Comparison of ENCODE assay signal across 11 mouse cellular contexts in the genomic region with DNA sequence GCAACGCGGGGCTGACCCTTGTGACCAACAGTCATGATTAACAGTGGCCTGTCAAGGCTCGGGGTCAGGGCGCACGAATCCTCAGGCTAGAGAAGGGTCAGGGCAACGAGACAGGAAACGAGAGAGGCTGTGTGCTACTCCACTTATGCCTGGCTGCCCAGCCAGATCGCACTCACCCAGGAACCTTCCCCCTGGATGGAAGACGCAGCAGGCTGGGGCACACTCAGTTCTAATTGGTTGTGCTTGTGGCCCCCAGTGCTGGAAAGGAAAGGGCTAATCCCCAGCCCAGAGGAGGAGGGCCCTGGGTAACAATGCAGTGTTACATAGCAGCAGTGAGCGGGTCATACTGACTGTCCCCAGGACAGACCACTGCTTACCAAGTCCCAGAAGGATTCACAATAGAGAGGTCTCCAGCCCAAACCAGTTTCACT.
A peak's percentile ranks its signal among the peaks of the same experiment; 100 is the strongest.
DNase-seq lines count a peak whose midpoint lies in the region; ATAC-seq lines count a peak whose summit lies in the region.
"Had no signal": no experiment of that assay in that cellular context is flagged by ENCODE, and none has a peak within 500 bp of the region (broad histone marks: within the 10 kb centered on the region; RNA-seq: fewer than 3 reads in every experiment).

No protein-coding gene starts in this region.

- peaks cover 29% of the 10 kb centered on the region for H3K27me3 ChIP-seq in hindbrain, embryonic 12.5 days
- peaks cover 66% of the 10 kb centered on the region for H3K27me3 ChIP-seq in midbrain, embryonic 12.5 days

- H3K4me1 ChIP-seq in hindbrain, embryonic 12.5 days, result peaks cover 60% of the 10 kb centered on the region
- peaks cover 62% of the 10 kb centered on the region for H3K4me1 ChIP-seq in midbrain, embryonic 12.5 days

- no peak overlapping the region for H3K9ac ChIP-seq in hindbrain, embryonic 12.5 days
- H3K9ac ChIP-seq in midbrain, embryonic 12.5 days (replicated peaks), result 0 out of 2 replicates have a peak overlapping the region, but pooled peaks have one; percentile 8

- no peaks in the 10 kb centered on the region for H3K36me3 ChIP-seq in hindbrain, embryonic 12.5 days
- H3K36me3 ChIP-seq in midbrain, embryonic 12.5 days, result no peaks in the 10 kb centered on the region

- peak; percentile 19 for DNase-seq in Muller cell, postnatal 12 days (ENCODE audit: inconsistent ontology term)
- peak; percentile 82 for DNase-seq in embryo, embryonic 10.5 days (ENCODE audit: low spot score)
- no peak for DNase-seq in left cerebral cortex, adult 9 months (ENCODE audit: low spot score in 2 of 2)
- no peak for DNase-seq in cerebellum, postnatal 36 days
- DNase-seq: adrenal gland, postnatal 14 days; cerebellum, postnatal 14 days; right cerebral cortex, postnatal 25 days had no signal

- H3K27ac ChIP-seq in hindbrain, embryonic 12.5 days, result no peak overlapping the region
- H3K27ac ChIP-seq in midbrain, embryonic 12.5 days (replicated peaks), result 0 out of 2 replicates have a peak overlapping the region, but pooled peaks have one; percentile 7

- H3K9me3 ChIP-seq in hindbrain, embryonic 12.5 days (replicated peaks), result no peaks in the 10 kb centered on the region
- no peaks in the 10 kb centered on the region for H3K9me3 ChIP-seq in midbrain, embryonic 12.5 days

- ATAC-seq in hindbrain, embryonic 12.5 days (ENCODE audit: low FRiP score), result peak; percentile 17; the same call in 1 of the 2 replicates
- peak; percentile 64 for ATAC-seq in midbrain, embryonic 12.5 days (ENCODE audit: low FRiP score, low read depth)
- no peak for ATAC-seq in monocyte, adult 5-6 weeks (replicated peaks; ENCODE audit: insufficient number of reproducible peaks, low FRiP score, low TSS enrichment, poor library complexity, severe bottlenecking)
- ATAC-seq: intestine, embryonic 16.5 days had no signal

- H3K4me2 ChIP-seq in hindbrain, embryonic 12.5 days (replicated peaks), result no peak overlapping the region
- H3K4me2 ChIP-seq in midbrain, embryonic 12.5 days (replicated peaks), result no peak overlapping the region

- WGBS in hindbrain, embryonic 12.5 days, result 15% methylated on average over 10 of the region's 10 CpGs
- 8% methylated on average over 10 of the region's 10 CpGs for WGBS in midbrain, embryonic 12.5 days

- no peak overlapping the region for H3K4me3 ChIP-seq in hindbrain, embryonic 12.5 days
- H3K4me3 ChIP-seq in midbrain, embryonic 12.5 days, result no peak overlapping the region

Comparison
In these comparisons a context has a peak if more than half of its experiments do, and no peak if none do; other contexts are left out.
1. DNase-seq: peak in Muller cell, postnatal 12 days (single experiment) and embryo, embryonic 10.5 days (single experiment); none in left cerebral cortex, adult 9 months (0 of 2) and cerebellum, postnatal 36 days (0 of 2).